Mouse (Mus musculus): ENCODE data around the gene Ift80. TPM values are rescaled to one million over a fixed set of nuclear protein-coding genes. Genes with fewer than 3 reads are reported as not detected.
"Not testable (repeated sequence)": the region's sequence is repeated elsewhere in the genome, so short reads cannot be mapped to it uniquely, and the experiment has no call there.

The Ift80 gene
- total RNA-seq, 2 experiments from 2014 or later, result 18.9 to 19.4 TPM

- DNase-seq (ENCODE audit: low spot score in 2 of 2), result no peak
Measured at GRCm38 (mm10) chr3:68939312-68939711, 65.1 kb downstream of the Ift80 start.

- no peak for DNase-seq (ENCODE audit: low spot score in 2 of 2)
Measured at GRCm38 (mm10) chr3:68936709-68937108, 67.7 kb downstream of the Ift80 start.

GRCm38 (mm10) chr3:68935498-68935897 is 68.9 kb downstream of the Ift80 start:
- no peak for DNase-seq (ENCODE audit: low spot score in 2 of 2)

GRCm38 (mm10) chr3:68934259-68934658 is 70.1 kb downstream of the Ift80 start:
- DNase-seq (ENCODE audit: low spot score in 2 of 2), result no peak

GRCm38 (mm10) chr3:68928619-68929018 is 75.8 kb downstream of the Ift80 start:
- DNase-seq (ENCODE audit: low spot score in 2 of 2), result no peak

GRCm38 (mm10) chr3:68907509-68907908 is 96.9 kb downstream of the Ift80 start:
- DNase-seq (ENCODE audit: low spot score in 2 of 2), result no peak

GRCm38 (mm10) chr3:68904902-68905778 is 99.2 kb downstream of the Ift80 start:
- DNase-seq (ENCODE audit: low spot score in 2 of 2), result no peak

GRCm38 (mm10) chr3:68902636-68903035 is 101.7 kb downstream of the Ift80 start:
- not testable (repeated sequence) for DNase-seq (ENCODE audit: low spot score in 2 of 2)

- no peak for DNase-seq (ENCODE audit: low spot score in 2 of 2)
Measured at GRCm38 (mm10) chr3:68897154-68897553, 107.2 kb downstream of the Ift80 start.

- peak; percentile 4 to 29 for DNase-seq (ENCODE audit: low spot score in 2 of 2)
Measured at GRCm38 (mm10) chr3:68895426-68895825, 108.9 kb downstream of the Ift80 start.

- DNase-seq (ENCODE audit: low spot score in 2 of 2), result no peak
Measured at GRCm38 (mm10) chr3:68886845-68887244, 117.5 kb downstream of the Ift80 start.

- no peak for DNase-seq (ENCODE audit: low spot score in 2 of 2)
Measured at GRCm38 (mm10) chr3:68874079-68874478, 130.3 kb downstream of the Ift80 start.

GRCm38 (mm10) chr3:68870568-68870950 is 133.8 kb downstream of the Ift80 start:
- DNase-seq (ENCODE audit: low spot score in 2 of 2), result peak in 1 of 2 experiments; percentile 4

GRCm38 (mm10) chr3:68869691-68870567 is 134.4 kb downstream of the Ift80 start:
- DNase-seq (ENCODE audit: low spot score in 2 of 2), result peak; percentile 24 to 31

- peak; percentile 34 to 47 for DNase-seq (ENCODE audit: low spot score in 2 of 2)
Measured at GRCm38 (mm10) chr3:68869211-68869690, 135.1 kb downstream of the Ift80 start, which contains the start of gene 1110032F04Rik. Gene 1110032F04Rik, plus strand, starts transcription at chr3:68869586.

- DNase-seq (ENCODE audit: low spot score in 2 of 2), result no peak
Measured at GRCm38 (mm10) chr3:68852414-68852813, 152.0 kb downstream of the Ift80 start.

- no peak for DNase-seq (ENCODE audit: low spot score in 2 of 2)
Measured at GRCm38 (mm10) chr3:68848323-68848722, 156.0 kb downstream of the Ift80 start.

GRCm38 (mm10) chr3:68844025-68844424 is 160.3 kb downstream of the Ift80 start:
- no peak for DNase-seq (ENCODE audit: low spot score in 2 of 2)
